Mouse (Mus musculus) kidney, adult 11 months (tissue): ENCODE results near the gene Adprhl2.

Experiments used
- DNase-seq: peaks from one replicate; pipeline ENCODE4 v3.0.0; 2022

Gene Adprhl2

DNA sequence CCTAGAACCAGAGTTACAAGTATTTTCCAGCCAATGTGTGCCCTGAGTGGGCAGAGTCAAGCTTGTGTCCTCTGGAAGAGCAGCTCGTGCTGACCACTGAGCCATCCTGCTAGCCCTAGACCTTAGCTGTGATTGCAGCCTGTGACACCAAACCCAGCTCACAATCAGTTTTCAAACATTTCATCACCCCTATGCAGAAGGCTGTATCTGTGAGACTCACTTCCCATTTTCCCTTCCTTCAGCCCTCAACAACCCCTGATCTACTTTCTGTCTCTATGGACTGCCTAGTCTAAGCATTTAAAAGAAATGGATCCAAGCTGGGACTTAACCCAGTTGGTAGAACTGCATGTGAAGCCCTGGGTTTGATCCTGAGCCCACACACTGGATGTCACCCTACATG, 16.1 kb downstream of the Adprhl2 start:
- DNase-seq: no peak

DNA sequence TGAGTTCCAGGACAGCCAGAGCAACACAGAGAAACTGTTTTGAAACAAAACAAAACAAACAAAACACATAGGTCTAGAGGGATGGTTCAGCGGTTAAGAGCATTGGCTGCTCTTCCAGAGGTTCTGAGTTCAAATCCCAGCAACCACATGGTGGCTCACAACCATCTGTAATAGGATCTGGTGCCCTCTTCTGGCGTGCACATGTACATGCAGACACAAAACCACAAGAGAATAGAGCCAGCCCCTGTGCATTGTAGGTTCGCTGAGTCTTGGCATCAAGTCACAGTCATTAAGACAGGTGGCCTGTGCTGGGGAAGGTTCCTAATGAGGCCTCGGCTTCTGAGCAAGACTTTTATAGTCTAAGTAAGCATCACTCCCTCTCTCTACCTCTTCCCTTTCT, 17.6 kb downstream of the Adprhl2 start:
- DNase-seq: no peak

DNA sequence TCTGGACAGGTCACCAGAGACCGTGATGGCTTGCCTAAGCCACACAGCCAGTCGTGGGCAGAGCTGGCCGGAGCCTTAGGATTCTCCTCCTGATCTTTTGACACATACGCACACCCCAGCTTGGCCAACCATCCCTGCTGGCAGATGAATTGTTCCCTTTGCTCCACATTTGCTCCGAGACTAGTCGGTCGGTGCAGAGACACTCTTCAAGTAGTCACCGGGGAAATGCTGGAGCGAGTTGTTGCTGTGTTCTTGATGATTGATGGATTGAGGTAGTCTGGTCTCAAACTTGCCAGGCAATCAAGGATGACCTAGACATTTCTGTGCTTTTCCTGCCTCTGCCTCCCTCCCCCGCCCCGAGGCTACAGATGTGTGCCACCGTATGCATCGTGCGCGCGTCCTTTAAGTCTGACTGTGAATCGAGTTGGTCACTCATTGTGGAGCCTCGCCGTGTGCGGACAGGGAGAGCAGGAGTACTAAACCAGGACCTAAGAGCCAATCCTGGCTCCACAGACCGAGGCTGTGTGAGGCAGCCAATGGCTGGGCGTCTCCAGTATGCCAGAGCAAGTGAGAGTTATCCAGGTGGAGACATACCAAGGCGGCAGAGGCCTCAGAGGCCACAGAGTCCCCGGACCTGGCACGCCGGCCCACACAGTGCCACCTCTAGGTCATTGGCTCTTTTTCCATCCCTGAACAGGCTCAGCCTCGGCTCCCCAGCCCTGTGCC, 19.8 kb downstream of the Adprhl2 start:
- no peak for DNase-seq

DNA sequence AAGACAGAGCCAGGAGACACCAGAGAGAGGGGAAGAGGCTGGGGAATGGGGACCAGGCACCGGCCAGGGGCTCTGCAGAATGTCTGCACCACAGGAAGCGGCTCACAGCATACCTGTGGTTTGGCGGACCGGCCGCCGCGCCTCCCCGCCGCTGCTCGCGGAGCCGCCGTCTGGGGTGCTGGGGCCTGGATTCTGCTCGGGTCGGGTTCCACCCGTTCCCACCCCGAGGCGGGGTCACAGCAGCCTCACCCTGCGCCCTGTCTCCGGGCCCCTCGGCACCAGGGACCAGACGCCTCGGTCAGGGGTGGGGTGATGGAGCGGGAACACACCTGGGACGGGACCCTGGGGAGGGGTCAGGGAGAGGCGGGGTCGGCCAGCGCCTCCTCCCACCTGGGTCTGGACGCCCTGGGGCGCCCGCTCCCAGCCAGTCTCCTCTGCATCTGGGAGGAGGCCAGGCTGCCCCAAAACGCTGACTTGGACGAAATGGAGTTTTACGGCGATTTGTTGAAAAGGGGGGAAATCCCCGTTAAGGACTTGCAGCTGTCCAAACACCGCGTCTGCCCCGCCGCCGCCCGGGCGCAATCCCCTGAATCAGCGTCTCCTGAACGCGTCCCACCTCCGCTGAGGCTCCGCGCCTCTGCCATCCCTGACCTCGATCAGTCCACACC, 20.5 kb downstream of the Adprhl2 start:
- no peak for DNase-seq

DNA sequence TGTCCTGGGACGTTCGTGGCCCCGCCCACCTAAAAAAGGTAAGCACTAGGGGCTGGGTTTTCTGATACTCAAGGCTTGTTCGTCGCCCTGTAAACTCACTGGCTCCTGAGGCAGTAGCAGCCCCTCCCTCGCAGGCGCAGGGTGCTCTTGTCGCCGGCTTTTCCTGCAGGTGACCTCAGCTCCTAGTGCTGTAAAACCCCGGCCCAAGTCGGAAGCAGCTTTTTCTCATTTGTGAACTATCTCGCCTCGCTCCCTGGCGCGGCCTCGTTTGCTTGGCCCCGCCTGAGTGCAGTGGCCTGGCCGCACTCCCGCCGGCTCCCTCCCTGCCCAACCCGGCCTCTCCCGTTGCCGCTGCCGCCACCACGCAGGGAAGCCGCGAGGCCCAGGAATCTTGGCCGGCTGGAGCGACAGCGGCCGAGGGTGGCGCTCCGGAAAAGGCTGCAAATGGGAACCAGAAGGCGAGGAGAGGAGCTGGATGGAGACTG, 24.8 kb downstream of the Adprhl2 start:
- DNase-seq: peak; percentile 46

DNA sequence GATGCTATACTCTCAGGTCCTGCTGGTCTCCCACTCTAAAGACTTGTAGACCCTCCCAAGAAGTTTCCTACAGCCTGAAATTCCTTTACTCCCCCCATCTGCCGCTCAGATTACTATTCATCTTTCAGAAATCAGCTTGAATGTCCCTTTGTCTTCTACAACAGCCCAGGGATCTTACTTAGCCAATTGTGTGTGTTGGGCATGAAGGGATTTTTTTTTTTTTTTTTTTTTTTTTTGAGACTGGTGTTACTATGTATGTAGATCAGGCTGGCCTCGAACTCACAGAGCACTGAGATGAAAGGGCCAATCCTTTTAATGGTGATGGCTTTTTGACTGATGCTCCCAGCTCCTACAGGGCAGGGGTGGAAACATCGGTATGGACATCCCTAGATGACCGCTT, 25.6 kb downstream of the Adprhl2 start:
- no peak for DNase-seq

DNA sequence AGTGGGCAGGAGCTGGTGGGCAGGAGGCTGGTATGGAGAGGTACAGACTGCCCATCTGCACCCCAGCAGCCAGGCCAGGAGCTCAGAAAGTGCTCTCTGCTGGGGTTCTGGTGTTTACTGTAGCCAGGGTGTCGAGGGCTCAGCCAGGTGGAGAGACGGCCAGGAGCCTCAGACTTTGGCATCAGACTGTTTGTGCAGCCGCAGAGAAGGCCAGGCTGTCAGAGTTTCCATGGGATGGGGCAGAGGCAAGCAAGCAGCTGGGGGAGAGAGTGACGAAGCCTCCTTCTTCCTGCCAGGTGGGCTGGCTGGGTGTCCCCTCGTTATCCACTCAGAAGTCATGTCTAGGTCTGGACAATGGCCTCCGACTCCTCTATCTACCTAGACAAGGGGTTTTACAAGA, 26.4 kb downstream of the Adprhl2 start:
- no peak for DNase-seq

DNA sequence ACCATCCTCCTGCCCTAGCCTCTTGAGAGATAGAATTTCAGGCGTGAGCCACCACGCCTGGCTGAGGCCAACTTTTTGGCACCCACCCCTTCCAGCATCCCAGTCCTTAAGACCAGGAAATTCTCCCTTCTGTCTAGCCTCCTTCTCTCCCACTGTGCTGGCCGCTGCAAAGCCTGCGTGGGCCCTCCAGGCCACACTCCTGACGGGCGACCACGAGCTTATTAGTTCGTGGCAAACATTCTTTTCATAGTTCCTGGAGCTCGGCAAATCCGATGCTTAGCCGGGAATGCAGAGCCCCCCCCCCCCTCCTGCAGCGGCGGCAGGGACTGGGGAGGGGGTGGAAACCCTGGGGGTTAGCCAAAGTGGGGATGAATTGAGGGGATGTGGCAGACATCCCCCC, 30.3 kb downstream of the Adprhl2 start:
- no peak for DNase-seq

DNA sequence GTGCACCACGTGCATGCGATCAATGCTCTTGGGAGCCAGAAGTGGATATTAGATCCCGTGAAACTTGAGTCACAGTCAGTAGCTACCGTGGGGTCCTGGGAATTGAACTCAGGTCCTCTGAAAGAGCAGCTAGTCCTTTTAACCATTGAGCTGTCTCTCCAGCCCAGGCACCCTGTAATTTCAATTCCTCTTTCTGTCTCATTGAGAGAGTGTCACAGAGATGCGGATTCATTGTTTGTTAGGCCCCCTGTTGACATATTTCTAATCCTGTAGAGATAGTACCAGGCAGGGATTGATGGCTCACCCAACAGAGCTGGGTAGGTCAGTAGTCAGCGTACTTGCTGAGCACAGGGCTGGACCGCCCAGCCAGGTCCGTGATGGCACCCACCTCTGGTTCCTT, 31.2 kb downstream of the Adprhl2 start:
- no peak for DNase-seq

DNA sequence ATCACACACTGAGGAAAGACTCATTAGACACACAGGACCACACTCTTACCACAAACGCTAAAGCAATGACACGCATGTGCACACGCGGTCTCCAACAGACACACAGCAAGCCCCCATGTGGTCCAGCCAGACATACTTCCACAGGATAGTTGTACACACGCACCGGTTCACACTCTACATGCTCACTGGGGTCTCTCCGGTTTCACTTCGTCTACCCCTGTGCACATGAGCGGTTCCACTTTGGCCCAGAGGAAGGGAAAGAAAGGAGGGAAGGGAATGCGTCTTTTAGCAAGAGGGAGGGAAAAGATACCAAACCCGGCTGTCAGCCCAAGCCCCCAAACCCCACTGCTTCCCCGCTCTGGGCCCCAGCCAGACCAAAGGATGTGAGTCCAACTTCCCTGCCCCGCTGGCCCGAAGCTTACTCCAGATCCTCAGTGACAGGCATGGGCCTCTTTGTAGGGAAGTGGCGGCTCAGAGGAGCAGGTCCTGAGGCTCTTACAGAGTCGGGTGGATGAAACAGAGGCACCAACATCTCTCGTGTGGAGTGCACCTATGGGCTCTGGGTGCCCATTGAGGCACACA, 33.3 kb downstream of the Adprhl2 start:
- no peak for DNase-seq

DNA sequence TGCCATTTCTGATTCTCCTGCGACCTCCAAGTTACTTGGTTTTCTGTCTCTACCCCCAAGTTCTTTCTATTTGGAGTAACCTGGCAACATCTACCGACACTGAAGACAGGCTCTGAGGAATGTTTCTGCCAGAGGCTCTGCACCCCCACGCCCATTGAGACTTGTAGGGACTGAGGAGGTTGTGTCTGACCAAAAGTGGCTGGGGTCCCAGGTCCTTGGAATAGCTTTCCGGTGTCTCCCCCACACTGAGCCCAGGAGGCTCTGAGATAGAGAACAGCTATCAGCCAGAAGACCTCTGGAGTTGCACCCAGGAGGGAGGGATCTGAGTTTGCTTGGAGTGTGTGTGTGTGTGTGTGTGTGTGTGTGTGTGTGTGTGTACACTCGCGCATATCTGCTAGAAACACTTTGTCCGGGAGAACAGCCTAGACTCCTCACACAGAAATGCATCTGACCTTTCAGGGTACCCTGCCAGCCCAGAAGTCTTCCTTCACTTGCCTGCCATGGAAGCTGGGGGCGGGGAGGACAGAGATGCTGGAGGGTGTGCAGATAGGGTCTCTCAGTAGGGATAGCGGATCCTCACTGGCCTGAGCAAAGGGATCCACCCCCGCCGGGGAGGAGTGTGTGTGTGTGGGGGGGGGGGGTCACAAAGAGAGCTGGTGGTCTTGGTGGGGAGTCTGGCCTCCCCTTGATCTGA, 34.1 kb downstream of the Adprhl2 start:
- no peak for DNase-seq

DNA sequence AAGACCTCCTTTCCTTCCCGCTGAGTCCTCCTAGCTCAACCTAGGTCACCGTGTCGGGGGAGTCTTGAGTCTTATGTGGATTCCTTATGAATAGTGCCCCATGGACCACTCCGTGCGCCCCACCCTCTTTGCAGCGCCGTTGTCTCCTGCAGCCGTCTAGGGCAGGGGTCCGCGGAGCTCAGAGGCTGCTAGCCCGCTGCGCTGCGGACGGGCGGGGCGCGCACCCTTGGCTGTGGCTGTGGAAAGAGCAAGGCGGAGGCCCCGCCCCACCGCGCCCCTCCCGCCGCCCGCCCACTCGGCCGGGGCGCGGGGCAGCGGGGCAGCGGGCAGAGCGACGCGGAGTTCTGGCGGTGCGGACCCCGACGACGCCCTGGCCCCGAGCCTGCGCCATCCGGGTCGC, 35.0 kb downstream of the Adprhl2 start, which contains the start of gene Col8a2:
Col8a2 (plus strand) TSS at position 302 of the 400 bp plus-strand sequence.
- DNase-seq: no peak

DNA sequence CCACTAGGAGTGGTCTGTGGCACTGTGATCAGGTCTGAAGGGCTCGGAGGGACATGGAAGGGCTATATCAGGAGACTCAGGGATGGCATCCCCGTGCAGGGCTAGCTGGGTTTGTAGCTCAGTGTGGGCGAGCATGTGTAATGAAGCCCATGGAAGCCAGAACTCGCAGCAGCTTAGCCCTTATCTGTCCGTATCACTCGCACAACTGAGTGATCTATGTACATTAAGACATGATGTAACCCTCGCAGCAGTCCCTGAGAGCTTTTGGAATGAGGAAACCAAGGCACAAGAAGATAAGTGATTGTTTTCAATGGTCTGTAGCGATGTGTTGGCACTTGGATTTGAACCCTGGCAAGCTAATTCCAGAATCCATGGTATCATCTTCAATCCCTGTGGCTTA, 37.9 kb downstream of the Adprhl2 start:
- no peak for DNase-seq

DNA sequence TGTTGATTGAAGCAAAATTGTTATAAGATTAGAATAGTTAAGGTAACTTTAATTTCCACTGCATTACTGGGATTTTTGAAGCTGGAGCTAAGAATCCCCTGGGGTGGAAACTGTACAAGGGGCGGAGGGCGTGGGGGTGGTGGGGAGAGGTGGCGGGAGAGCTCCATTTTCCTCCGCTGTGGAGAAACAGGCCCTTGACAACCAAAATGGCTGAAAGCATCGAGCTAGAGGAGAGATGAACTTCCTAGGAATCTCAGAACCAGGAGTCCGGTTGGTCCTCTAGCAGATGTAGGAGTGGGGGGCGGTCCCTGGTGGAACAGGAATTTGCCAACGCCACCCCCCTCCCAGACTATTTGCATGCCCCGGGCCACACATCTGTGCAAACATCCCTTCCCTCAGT, 39.8 kb downstream of the Adprhl2 start:
- no peak for DNase-seq

DNA sequence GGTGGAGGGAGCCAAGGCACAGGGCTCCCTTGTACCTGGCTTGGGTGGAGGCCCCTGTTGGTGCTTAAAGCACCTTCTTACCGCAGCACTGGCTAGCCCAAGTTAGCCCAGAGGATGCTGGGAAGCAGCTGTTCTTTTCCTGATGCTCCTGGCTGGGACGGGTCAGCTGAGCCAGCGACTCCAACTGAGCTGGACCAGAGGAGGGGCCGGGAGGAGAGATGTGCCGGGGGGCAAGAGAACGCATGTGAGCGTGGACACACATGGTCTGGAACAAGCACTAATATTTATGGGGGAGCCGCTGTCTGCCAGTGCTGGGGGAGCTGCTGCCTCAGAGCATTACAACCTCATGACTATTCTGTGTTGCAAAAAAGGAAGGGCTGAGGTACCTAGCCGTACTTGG, 42.5 kb downstream of the Adprhl2 start:
- DNase-seq: no peak

DNA sequence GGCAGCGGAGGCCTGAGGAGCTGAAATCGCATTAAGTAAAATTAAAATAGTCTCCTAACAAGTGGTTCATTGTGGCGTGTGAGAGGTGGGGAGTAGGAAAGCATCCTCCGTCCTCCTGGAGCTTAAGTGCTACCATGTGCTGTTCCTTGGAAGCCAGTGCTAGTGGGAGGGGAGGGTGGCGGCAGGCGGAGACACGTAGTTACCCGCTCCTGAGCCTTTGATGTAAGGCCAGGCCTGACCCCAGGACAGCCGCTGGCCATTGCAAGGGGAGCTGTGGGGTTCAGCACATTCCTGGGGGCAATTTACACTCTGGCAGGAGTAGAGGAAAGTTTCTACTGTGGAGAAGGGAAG, 43.0 kb downstream of the Adprhl2 start:
- no peak for DNase-seq

DNA sequence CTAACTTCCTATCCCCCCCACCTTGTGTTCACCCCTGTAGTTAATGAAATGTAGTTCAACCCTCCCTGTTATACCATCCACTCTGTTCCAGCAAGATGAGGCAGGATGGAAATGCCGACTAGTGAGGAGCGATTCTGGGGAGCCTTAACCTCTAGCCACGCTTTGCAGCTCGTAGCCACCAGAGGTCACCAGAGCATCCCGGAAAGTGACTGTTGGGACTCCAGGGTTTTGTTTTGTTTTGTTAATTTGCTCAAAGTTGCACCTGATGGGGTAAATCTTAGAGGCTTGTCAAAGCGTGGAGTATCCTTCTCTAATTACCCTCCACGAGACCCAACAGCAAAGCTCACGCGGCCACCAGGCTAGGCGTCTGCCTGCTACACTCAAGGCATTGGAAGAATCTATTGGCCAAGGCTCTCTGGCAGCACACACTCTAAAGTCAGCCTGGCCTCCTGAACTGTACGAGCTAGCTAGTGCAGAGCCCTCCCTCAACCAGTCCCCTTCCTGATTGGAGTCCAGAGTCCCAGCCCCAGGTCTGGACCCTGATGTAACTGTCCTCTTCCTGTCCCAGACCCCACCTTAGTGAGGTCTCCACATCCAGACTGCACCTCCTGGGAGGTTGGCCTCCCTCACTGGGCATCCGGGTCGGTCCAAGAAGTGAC, 43.5 kb downstream of the Adprhl2 start:
- DNase-seq: no peak

DNA sequence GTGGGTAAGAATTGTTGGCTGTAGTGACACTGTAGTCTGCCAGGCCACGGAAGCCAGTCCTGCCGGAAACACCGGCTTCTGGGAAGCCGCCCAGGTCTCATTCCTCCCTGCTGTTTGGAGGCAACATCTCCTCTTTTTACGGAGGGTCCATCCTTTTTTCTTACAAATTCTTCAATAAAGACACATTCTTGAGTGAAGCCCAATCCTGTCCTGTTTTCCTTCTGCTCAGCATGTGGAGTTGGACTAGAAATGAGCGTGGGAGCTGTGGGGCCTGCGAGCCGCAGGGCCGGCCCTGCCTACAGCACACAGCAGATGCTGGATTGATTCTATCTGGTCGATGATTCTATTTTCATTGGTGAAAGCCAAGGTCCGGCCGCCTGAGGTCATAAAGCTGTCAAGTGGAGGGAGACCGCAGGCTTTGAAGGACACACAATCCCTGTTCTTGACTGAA, 45.8 kb downstream of the Adprhl2 start:
- no peak for DNase-seq

DNA sequence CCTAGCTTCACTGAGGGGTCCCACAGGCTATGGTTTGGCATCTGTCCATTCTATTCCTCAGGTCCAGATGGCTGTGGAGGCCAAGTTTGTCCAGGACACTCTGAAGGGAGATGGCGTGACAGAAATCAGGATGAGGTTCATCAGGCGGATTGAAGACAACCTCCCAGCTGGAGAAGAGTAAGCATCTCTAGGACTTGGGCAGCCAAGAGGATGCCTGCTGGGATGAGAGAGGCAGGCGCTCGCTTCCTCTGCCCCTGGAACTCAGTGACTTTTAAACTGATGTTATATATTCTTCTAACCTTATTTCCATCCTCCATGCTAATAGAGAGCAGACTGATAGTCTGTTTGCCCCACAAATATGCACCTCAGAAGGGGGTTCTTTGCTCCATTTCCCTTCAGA, 46.4 kb downstream of the Adprhl2 start:
- no peak for DNase-seq

DNA sequence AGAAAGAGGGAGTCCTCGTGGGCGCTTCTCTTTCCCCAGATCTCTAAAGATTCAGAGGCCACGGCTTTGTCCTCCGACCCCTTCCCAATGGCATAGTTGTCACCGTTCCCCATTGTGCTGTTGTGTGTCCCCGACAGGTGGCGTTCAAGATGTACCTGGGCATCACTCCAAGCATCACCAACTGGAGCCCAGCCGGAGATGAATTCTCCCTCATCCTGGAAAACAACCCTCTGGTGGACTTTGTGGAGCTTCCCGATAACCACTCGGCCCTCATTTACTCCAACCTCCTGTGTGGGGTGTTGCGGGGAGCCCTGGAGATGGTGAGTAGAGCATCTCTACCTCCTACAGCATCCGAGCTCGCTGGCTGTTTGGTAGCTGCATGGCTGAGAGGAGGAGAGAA, 47.8 kb downstream of the Adprhl2 start:
- DNase-seq: no peak

DNA sequence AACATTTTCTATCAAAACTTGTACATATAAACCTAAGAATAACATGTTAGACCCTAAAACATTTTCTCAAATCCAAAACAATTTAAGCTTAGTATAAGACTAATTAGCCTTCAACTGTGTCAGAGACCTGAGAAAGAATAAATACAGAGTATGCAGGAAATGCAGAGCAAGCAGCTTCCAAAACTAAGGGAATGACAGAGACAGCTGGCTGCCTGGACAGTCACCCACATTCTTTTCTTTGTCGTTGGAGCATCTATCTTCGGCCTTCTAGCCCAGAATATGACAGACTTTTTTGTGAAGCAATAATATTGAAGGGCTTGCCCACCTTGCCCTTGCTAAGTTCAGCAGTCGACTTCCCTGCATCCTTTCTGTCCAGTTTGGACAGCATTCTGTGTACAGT, 52.2 kb downstream of the Adprhl2 start:
- DNase-seq: no peak
